Mouse (Mus musculus) embryonic facial prominence, embryonic 14.5 days (tissue): Measurements from ENCODE around the gene Prmt2. TPM values are rescaled to one million over a fixed set of nuclear protein-coding genes. Genes with fewer than 3 reads are reported as not detected.

Source experiments
- ATAC-seq: fragments of 200-750 bp; cut with Nextera tagmentation; 2 replicates; pipeline ENCODE4 v1.8.0; 2017; ENCODE audit warnings: low read depth, moderate number of reproducible peaks, moderate TSS enrichment
- DNase-seq: peaks from one replicate; pipeline ENCODE4 v3.0.0-alpha.2; 2015; ENCODE audit warnings: low spot score
- H3K27ac ChIP-seq: fragments of 300-500 bp; sonication (generic); replicated peaks from 2 replicates; pipeline ENCODE4 v1.5.1; 2014; ENCODE audit warnings: low read depth, mild to moderate bottlenecking, low read length, moderate library complexity
- H3K27me3 ChIP-seq: fragments of 300-500 bp; sonication (generic); replicated peaks from 2 replicates; pipeline ENCODE4 v1.6.1; 2014; ENCODE audit warnings: low read length; ENCODE audit not compliant: control insufficient read depth, insufficient read depth
- H3K36me3 ChIP-seq: fragments of 300-500 bp; sonication (generic); 2 replicates; pipeline ENCODE4 v1.6.1; 2014; ENCODE audit warnings: low read length, mixed read lengths; ENCODE audit not compliant: control insufficient read depth, insufficient read depth
- H3K4me1 ChIP-seq: fragments of 300-500 bp; sonication (generic); 2 replicates; pipeline ENCODE4 v1.6.1; 2014; ENCODE audit warnings: antibody characterized with exemption, low read length; ENCODE audit not compliant: control insufficient read depth, insufficient read depth
- H3K4me2 ChIP-seq: fragments of 300-500 bp; sonication (generic); 2 replicates; pipeline ENCODE4 v1.6.1; 2014; ENCODE audit warnings: low read depth, mild to moderate bottlenecking, low read length, moderate library complexity, mixed read lengths
- H3K4me3 ChIP-seq: fragments of 300-500 bp; sonication (generic); 2 replicates; pipeline ENCODE4 v1.5.1; 2014; ENCODE audit warnings: low read depth, mild to moderate bottlenecking, low read length
- H3K9ac ChIP-seq: fragments of 300-500 bp; sonication (generic); 2 replicates; pipeline ENCODE4 v1.6.1; 2014; ENCODE audit warnings: low read depth, mild to moderate bottlenecking, low read length, moderate library complexity, mixed read lengths
- H3K9me3 ChIP-seq: fragments of 300-500 bp; sonication (generic); 2 replicates; pipeline ENCODE4 v1.6.1; 2016; ENCODE audit warnings: low read length; ENCODE audit not compliant: control insufficient read depth
- WGBS: fragments of 180-500 bp; shearing (Covaris S2); extraction: QIAGEN DNeasy Blood & Tissue Kit; methylation state at CpG from one replicate; pipeline ENCODE4 v1.1.7; 2014; 5-methylcytosine and 5-hydroxymethylcytosine counted together
- polyA plus RNA-seq: library from polyadenylated mRNA; unstranded; fragments of >200 nt; fragmentation: Nextera tagmentation; extraction: Ambion mirVana; gene quantifications from 2 replicates; pipeline ENCODE4 v1.2.1, GENCODE M21; 2014

The Prmt2 gene
- 68.7 and 71.5 TPM in 2 replicates for polyA plus RNA-seq

- no peaks in the 10 kb centered on the region for H3K9me3 ChIP-seq
- 1% methylated on average over 46 of the region's 47 CpGs for WGBS
- H3K9ac ChIP-seq: peak within 1 kb of the TSS; percentile 74
- peaks cover 11% of the 10 kb centered on the region for H3K4me1 ChIP-seq
- H3K27ac ChIP-seq: peak within 1 kb of the TSS; percentile 91
- DNase-seq: peak; percentile 97
- H3K36me3 ChIP-seq: peaks cover 8% of the 10 kb centered on the region; the same call in 1 of the 2 replicates
- peak within 1 kb of the TSS; percentile 62 for H3K4me2 ChIP-seq
- H3K27me3 ChIP-seq: no peaks in the 10 kb centered on the region
- ATAC-seq: peak; percentile 99
- H3K4me3 ChIP-seq: peak within 1 kb of the TSS; percentile 76
Observed at GRCm38 (mm10) chr10:76237341-76238225, at the start of gene Prmt2. Prmt2 (minus strand) TSS chr10:76237865.

DNA sequence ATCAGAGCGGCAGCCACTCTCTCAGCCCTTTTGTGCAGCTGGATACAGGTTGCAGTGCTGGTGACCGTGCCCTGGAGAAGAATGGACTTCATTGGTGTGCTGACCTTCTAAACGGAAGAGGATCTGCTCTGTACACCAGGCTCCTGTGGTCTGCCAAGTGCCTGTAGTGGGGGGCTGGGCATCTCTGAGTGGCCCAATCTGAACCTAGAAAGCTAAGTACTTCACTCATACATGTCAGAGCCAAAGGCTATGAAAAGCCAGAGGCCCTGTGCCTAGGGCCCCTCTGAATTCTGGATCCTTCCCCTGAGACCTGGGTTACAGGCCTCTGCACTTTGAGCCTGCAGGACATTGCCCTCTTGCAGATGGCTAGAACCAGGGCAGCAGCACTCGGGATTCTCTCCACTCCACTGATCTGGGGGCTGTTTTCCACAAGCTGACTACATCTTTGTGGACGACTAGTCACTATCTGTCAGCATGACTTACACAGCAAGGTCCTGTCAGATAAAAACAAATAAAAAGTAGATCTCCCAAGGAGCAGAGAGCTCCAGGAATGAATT, 41.0 kb upstream of the Prmt2 start:
- Histone ChIP-seq H3K27me3 (no peaks in the 10 kb centered on the region), H3K4me3 (no peak overlapping the region), H3K4me2 (no peak overlapping the region), H3K4me1 (no peaks in the 10 kb centered on the region), H3K27ac (no peak overlapping the region), H3K9me3 (no peaks in the 10 kb centered on the region), H3K9ac (no peak overlapping the region), H3K36me3 (peaks cover 91% of the 10 kb centered on the region)
- ATAC-seq: no peak
- DNase-seq: no peak
- 76% methylated on average over 5 of the region's 5 CpGs for WGBS

- WGBS: 82% methylated on average over 10 of the region's 10 CpGs
- no peak for ATAC-seq
Observed at GRCm38 (mm10) chr10:76275256-76275655, 37.6 kb upstream of the Prmt2 start.

GRCm38 (mm10) chr10:76271238-76271637, 33.6 kb upstream of the Prmt2 start:
- peak overlapping the region; percentile 2; the same call in 1 of the 2 replicates for H3K9ac ChIP-seq
- H3K27ac ChIP-seq: no peak overlapping the region
- no peak overlapping the region for H3K4me2 ChIP-seq
- H3K9me3 ChIP-seq: no peaks in the 10 kb centered on the region
- DNase-seq: peak; percentile 20
- ATAC-seq: no peak
- H3K4me1 ChIP-seq: no peaks in the 10 kb centered on the region
- 32% methylated on average over 8 of the region's 8 CpGs for WGBS
- no peak overlapping the region for H3K4me3 ChIP-seq
- H3K27me3 ChIP-seq: no peaks in the 10 kb centered on the region
- peaks cover 93% of the 10 kb centered on the region for H3K36me3 ChIP-seq

More at GRCm38 (mm10) chr10:76275256-76275655, 37.6 kb upstream of the Prmt2 start:
- no peaks in the 10 kb centered on the region for H3K4me1 ChIP-seq
- no peak for DNase-seq
- H3K9ac ChIP-seq: no peak overlapping the region; the same call in 1 of the 2 replicates
- no peak overlapping the region for H3K27ac ChIP-seq
- no peaks in the 10 kb centered on the region for H3K27me3 ChIP-seq
- no peak overlapping the region for H3K4me2 ChIP-seq
- H3K36me3 ChIP-seq: peaks cover 93% of the 10 kb centered on the region
- H3K4me3 ChIP-seq: no peak overlapping the region
- H3K9me3 ChIP-seq: no peaks in the 10 kb centered on the region

DNA sequence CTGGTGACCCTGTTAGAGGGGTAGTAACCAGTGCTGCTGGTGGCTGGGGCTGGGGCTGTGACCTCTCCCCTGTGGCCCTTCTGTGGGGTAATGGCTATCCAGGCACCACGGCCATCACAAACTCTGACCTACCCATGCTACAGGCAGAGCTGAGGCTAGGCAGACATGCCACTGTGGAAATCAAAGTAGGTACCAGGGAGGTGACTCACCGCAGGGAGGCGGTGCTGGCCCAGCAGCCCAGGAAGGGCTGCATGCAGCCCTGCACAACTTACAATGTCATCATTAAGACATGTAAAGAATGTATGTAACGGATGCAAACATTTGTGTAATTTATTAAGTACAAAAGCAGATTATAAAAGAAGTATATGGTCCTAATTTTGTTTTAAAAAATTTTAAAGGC, 24.8 kb upstream of the Prmt2 start:
- Histone ChIP-seq H3K27ac (no peak overlapping the region), H3K27me3 (no peaks in the 10 kb centered on the region), H3K4me2 (no peak overlapping the region), H3K9ac (0 out of 2 replicates have a peak overlapping the region, but pooled peaks have one; percentile 5), H3K9me3 (no peaks in the 10 kb centered on the region), H3K4me3 (no peak overlapping the region), H3K4me1 (no peaks in the 10 kb centered on the region), H3K36me3 (peaks cover 42% of the 10 kb centered on the region)
- 60% methylated on average over 4 of the region's 4 CpGs for WGBS
- DNase-seq: no peak
- no peak for ATAC-seq

GRCm38 (mm10) chr10:76261447-76261846, 23.8 kb upstream of the Prmt2 start:
- no peak for DNase-seq
- Histone ChIP-seq H3K9me3 (no peaks in the 10 kb centered on the region), H3K27ac (no peak overlapping the region), H3K4me3 (no peak overlapping the region), H3K27me3 (no peaks in the 10 kb centered on the region), H3K4me2 (no peak overlapping the region), H3K36me3 (peaks cover 35% of the 10 kb centered on the region), H3K4me1 (no peaks in the 10 kb centered on the region), H3K9ac (no peak overlapping the region)
- WGBS: 70% methylated on average over 3 of the region's 3 CpGs
- peak; percentile 34; the same call in 1 of the 2 replicates for ATAC-seq

- DNase-seq (peak; percentile 34), ATAC-seq (no peak)
- no peak overlapping the region for H3K27ac ChIP-seq
- no peaks in the 10 kb centered on the region for H3K27me3 ChIP-seq
- H3K9ac ChIP-seq: no peak overlapping the region
- H3K9me3 ChIP-seq: no peaks in the 10 kb centered on the region
- H3K4me1 ChIP-seq: no peaks in the 10 kb centered on the region
- WGBS: 59% methylated on average over 11 of the region's 11 CpGs
- H3K4me2 ChIP-seq: no peak overlapping the region
- no peak overlapping the region for H3K4me3 ChIP-seq
- H3K36me3 ChIP-seq: peaks cover 25% of the 10 kb centered on the region
Observed at GRCm38 (mm10) chr10:76260358-76261059, 22.8 kb upstream of the Prmt2 start.

GRCm38 (mm10) chr10:76259566-76260232, 22.0 kb upstream of the Prmt2 start:
- Histone ChIP-seq H3K9ac (no peak overlapping the region), H3K27ac (no peak overlapping the region), H3K36me3 (peaks cover 18% of the 10 kb centered on the region), H3K9me3 (no peaks in the 10 kb centered on the region), H3K4me1 (no peaks in the 10 kb centered on the region), H3K27me3 (no peaks in the 10 kb centered on the region), H3K4me3 (no peak overlapping the region), H3K4me2 (no peak overlapping the region)
- no peak for ATAC-seq
- DNase-seq: no peak
- WGBS: 76% methylated on average over 18 of the region's 18 CpGs
